Mouse (Mus musculus) cerebellum, adult 2 months (tissue): ENCODE measurements around the gene Crtac1.

ENCODE experiments used
- CTCF ChIP-seq: fragments of 200-500 bp; IDR thresholded peaks from 2 replicates; pipeline ENCODE4 v1.5.1; 2011; ENCODE audit warnings: low read depth, mild to moderate bottlenecking, control low read depth, low read length, moderate library complexity, borderline replicate concordance; ENCODE audit not compliant: insufficient read depth
- POLR2A ChIP-seq: fragments of 200-500 bp; IDR thresholded peaks from 2 replicates; pipeline ENCODE4 v1.6.1; 2011; ENCODE audit warnings: low read length, control low read depth, borderline replicate concordance; ENCODE audit not compliant: insufficient read depth

DNA sequence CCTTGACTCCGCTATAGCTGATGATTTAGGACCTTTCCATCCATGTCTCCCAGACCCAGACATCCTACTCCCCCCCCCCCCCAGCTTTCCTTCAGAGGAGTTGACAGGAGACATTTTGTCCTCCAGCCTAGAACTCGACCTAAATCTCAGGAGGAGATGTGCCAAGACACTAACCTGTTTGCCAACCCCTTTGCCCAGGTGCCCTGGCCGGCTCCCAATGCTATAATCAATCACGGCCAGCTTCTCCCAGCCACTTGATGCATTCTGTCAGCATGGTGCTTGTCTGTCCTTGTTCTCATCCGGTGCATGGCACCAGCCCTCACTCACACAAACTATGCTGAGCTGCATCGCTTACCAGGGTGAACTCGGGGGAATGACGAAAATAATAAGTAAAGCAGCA lies 27.9 kb upstream of the Crtac1 start:
- no peak for TF ChIP-seq CTCF
- TF ChIP-seq POLR2A = no peak
